Mouse (Mus musculus): ENCODE measurements around the gene 9530077C05Rik. TPM values are rescaled to one million over a fixed set of nuclear protein-coding genes. Genes with fewer than 3 reads are reported as not detected.

Gene 9530077C05Rik
- total and polyA plus RNA-seq, 2 experiments from 2014 or later = 13.8 to 16.8 TPM

DNA sequence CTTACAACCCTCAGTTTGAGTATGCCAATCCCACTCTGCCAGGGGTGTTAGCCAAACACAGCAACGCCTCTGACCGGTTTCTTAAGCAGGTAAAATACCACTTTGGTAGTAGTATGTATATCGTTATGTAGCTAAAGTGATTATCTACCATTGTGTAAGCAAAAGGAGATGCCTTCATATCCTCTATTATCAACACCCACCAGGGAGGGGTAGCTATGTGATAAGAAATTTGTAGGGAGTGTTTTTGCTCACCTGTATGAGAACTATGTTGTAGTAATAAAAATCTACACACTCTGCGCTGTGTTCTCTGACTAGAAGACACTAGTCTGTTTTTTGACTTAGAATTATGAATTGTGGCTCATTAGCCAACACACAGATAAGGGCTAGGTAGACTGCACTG lies 13.4 kb downstream of the 9530077C05Rik start:
- Histone ChIP-seq H3K27me3 (ENCODE audit: insufficient read depth, low read length) (no peaks in the 10 kb centered on the region), H3K9me3 (ENCODE audit: low read length) (no peaks in the 10 kb centered on the region), H3K4me1 (ENCODE audit: insufficient read depth, low read length) (0 out of 2 replicates have a peak, but pooled peaks cover 9% of the 10 kb centered on the region), H3K4me2 (ENCODE audit: low read depth, low read length) (no peak overlapping the region), H3K9ac (replicated peaks; ENCODE audit: low read length) (no peak overlapping the region), H3K36me3 (ENCODE audit: insufficient read depth, low read length) (0 out of 2 replicates have a peak, but pooled peaks cover 7% of the 10 kb centered on the region), H3K4me3 (ENCODE audit: low read length) (no peak overlapping the region), H3K27ac (no peak overlapping the region)
- DNase-seq (ENCODE audit: low spot score) (no peak), ATAC-seq (no peak)
- no peak for TF ChIP-seq CTCF (IDR thresholded peaks at IDR 0.05; ENCODE audit: low read depth)
- 97% methylated on average over 4 of the region's 4 CpGs for WGBS

DNA sequence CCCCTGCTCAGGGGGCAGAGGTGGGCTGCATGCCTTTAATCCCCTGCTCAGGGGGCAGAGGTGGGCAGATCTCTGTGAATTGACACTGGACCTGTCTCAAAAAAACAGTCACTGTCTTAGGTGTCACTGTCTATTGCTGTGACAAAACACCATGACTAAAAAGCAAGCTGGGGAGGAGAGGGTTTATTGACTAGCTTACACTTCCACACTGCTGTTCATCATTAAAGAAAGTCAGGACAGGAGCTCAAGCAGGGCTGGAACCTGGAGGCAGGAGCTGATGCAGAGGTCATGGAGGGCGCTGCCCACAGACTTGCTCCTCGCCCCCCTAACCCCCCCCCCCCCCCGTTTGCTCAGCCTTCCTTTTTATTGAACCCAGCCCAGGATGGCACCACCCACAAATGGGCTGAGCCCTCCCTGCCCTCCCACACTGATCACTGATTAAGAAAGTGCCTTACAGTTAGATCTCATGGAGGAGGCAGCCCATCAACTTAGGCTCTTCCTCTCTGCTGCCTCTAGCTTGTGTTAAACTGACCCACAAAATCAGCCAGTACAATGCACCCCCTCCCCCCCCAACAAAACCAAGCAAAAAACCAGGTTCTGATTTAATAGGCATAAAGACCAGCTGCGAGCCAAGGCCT lies 16.8 kb downstream of the 9530077C05Rik start:
- no peak for DNase-seq (ENCODE audit: low spot score)
- no peak for ATAC-seq
- Histone ChIP-seq H3K27me3 (ENCODE audit: insufficient read depth, low read length) (no peaks in the 10 kb centered on the region), H3K9me3 (ENCODE audit: low read length) (no peaks in the 10 kb centered on the region), H3K36me3 (ENCODE audit: insufficient read depth, low read length) (0 out of 2 replicates have a peak, but pooled peaks cover 7% of the 10 kb centered on the region), H3K4me1 (ENCODE audit: insufficient read depth, low read length) (0 out of 2 replicates have a peak, but pooled peaks cover 7% of the 10 kb centered on the region), H3K4me2 (ENCODE audit: low read depth, low read length) (no peak overlapping the region), H3K27ac (no peak overlapping the region), H3K4me3 (ENCODE audit: low read length) (no peak overlapping the region), H3K9ac (replicated peaks; ENCODE audit: low read length) (no peak overlapping the region)
- 31% methylated on average over 4 of the region's 4 CpGs for WGBS
- no peak for TF ChIP-seq CTCF (IDR thresholded peaks at IDR 0.05; ENCODE audit: low read depth)

DNA sequence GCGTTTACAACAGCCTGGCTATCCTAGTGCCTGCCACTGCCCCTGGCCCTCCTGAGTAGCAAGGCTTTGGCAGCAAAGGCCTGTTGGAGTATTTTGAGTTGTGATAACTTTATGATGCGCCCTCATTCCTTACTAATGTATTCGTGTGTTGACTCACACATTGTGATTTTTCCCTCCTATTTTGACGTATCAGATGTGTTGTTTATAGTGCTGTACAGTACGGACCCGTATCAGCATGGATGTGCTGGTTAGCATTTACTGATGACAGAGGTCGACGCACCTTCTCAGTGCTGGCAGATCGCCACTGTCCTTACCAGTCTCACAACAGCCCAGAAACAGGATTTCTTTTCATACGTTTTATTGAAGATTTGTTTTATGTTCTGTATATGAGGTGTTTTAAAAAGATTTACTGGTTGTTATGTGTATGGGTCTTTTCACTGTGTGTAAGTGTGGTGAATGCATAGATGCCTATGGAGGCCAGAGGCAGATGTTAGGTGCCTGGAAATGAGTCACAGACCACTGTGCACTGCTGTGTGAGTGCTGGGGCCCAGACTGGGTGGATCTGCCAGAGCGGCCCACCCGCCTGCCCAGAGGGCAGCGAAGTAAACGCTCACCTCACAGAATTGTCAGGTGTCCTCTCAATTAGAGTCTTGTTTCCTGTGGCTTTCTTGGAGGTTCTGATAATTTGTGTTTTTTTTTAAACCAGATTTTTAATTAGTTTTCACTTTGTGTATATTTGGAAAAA lies 17.5 kb downstream of the 9530077C05Rik start:
- DNase-seq (ENCODE audit: low spot score) (no peak), ATAC-seq (0 out of 2 replicates have a peak, but pooled peaks have one; percentile 21)
- 0 out of 2 replicates have a peak, but pooled peaks cover 7% of the 10 kb centered on the region for H3K4me1 ChIP-seq (ENCODE audit: insufficient read depth, low read length)
- H3K9ac ChIP-seq (replicated peaks; ENCODE audit: low read length) = no peak overlapping the region
- WGBS = 78% methylated on average over 14 of the region's 14 CpGs
- no peaks in the 10 kb centered on the region for H3K9me3 ChIP-seq (ENCODE audit: low read length)
- no peak for TF ChIP-seq CTCF (IDR thresholded peaks at IDR 0.05; ENCODE audit: low read depth)
- H3K27me3 ChIP-seq (ENCODE audit: insufficient read depth, low read length) = no peaks in the 10 kb centered on the region
- 0 out of 2 replicates have a peak, but pooled peaks cover 7% of the 10 kb centered on the region for H3K36me3 ChIP-seq (ENCODE audit: insufficient read depth, low read length)
- no peak overlapping the region for H3K27ac ChIP-seq
- H3K4me3 ChIP-seq (ENCODE audit: low read length) = no peak overlapping the region
- H3K4me2 ChIP-seq (ENCODE audit: low read depth, low read length) = no peak overlapping the region

DNA sequence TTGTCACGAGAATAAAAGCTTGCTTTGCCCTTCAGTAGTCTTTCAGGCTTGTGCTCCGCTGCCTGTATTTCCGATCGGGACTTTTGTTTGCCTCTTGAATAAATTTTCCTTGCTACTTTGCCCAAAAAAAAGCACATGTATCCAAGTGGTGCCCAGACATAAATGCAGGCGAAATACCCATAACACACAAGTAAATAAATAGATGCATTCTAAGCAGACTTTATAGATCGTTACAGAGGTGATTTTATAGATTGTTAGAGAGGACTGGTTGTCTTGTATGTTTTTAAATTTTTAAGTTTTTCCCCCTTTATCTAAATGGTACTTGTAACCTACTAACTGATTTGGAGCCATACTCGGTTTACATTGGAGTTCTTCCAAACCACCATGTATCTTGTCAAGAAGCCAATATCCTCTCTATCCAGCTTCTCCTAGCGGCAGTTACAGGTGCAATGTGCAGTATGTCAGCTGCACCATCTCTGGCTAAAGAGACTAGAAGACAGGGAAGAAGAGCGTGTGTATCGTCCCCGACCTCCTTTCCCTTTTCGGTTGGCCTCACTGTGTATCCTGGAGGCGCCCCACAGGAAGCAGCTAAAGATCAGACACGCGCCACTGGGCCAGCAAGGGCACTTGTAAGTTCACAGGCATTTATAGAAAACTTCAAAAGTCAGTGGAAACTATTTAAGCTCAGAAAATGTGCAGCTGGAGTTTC lies 18.4 kb downstream of the 9530077C05Rik start:
- WGBS = 39% methylated on average over 15 of the region's 15 CpGs
- H3K9ac ChIP-seq (replicated peaks; ENCODE audit: low read length) = no peak overlapping the region
- H3K4me3 ChIP-seq (ENCODE audit: low read length) = no peak overlapping the region
- H3K27me3 ChIP-seq (ENCODE audit: insufficient read depth, low read length) = no peaks in the 10 kb centered on the region
- H3K4me2 ChIP-seq (ENCODE audit: low read depth, low read length) = peak overlapping the region; percentile 36; the same call in 1 of the 2 replicates
- no peaks in the 10 kb centered on the region for H3K9me3 ChIP-seq (ENCODE audit: low read length)
- peak; percentile 54 for DNase-seq (ENCODE audit: low spot score)
- TF ChIP-seq CTCF (IDR thresholded peaks at IDR 0.05; ENCODE audit: low read depth) = peak; percentile 41; the same call in 1 of the 2 replicates
- H3K36me3 ChIP-seq (ENCODE audit: insufficient read depth, low read length) = 0 out of 2 replicates have a peak, but pooled peaks cover 1% of the 10 kb centered on the region
- no peak overlapping the region for H3K27ac ChIP-seq
- 0 out of 2 replicates have a peak, but pooled peaks cover 7% of the 10 kb centered on the region for H3K4me1 ChIP-seq (ENCODE audit: insufficient read depth, low read length)
- ATAC-seq = no peak

DNA sequence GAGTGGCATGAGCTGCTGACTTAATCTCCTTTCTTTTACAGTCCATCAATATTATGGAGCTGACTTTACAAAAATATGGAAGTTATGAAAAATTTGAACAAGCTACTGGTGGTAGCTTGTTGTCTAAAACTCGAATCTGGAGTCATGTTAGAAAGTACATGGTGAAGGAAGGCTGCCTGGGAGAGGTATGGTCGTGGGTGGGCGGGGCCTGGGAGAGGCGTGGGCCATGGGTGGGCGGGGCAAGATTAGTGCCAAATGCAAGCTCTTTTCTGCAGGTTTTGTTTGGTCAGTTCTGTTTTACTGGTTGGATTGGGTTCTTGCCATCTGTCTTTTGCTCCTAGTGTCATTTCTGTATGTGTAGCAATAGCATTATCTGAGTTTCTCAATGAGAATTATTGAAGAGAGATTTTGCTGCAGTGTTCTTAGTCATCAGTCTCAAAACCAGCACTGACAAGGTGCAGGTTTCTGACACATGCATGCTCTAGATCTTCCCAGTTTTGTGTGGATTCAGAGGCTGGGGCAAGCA lies 19.1 kb downstream of the 9530077C05Rik start:
- 55% methylated on average over 5 of the region's 5 CpGs for WGBS

DNA sequence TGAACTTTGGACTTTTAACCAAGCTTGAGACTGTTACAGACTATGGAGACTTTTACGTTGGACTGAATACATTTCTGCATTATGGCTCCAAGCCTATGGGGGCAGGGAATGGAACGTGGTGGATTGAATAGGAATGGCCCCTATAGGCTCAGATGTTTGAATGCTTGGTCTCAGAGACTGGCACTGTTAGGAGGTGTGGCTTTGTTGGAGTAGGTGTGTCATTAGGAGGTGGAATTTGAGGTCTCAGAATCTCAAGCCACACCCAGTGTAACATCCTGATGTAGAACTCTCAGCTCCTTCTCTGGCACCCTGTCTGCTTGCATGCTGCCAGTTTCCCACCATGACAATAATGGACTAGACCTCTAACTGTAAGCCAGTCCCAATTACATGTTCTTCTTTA lies 21.9 kb downstream of the 9530077C05Rik start:
- Histone ChIP-seq H3K9ac (replicated peaks; ENCODE audit: low read length) (no peak overlapping the region), H3K27ac (no peak overlapping the region), H3K4me2 (ENCODE audit: low read depth, low read length) (no peak overlapping the region), H3K4me1 (ENCODE audit: insufficient read depth, low read length) (0 out of 2 replicates have a peak, but pooled peaks cover 7% of the 10 kb centered on the region), H3K4me3 (ENCODE audit: low read length) (no peak overlapping the region), H3K27me3 (ENCODE audit: insufficient read depth, low read length) (no peaks in the 10 kb centered on the region), H3K9me3 (ENCODE audit: low read length) (no peaks in the 10 kb centered on the region), H3K36me3 (ENCODE audit: insufficient read depth, low read length) (0 out of 2 replicates have a peak, but pooled peaks cover 6% of the 10 kb centered on the region)
- ATAC-seq (no peak), DNase-seq (ENCODE audit: low spot score) (no peak)
- TF ChIP-seq CTCF (IDR thresholded peaks at IDR 0.05; ENCODE audit: low read depth) = no peak
- 73% methylated on average over 2 of the region's 2 CpGs for WGBS

More for the DNA sequence above, 19.1 kb downstream of the 9530077C05Rik start:
- Histone ChIP-seq H3K4me3 (ENCODE audit: low read length) (no peak overlapping the region), H3K27ac (no peak overlapping the region), H3K9me3 (ENCODE audit: low read length) (no peaks in the 10 kb centered on the region), H3K36me3 (ENCODE audit: insufficient read depth, low read length) (0 out of 2 replicates have a peak, but pooled peaks cover 3% of the 10 kb centered on the region), H3K4me1 (ENCODE audit: insufficient read depth, low read length) (0 out of 2 replicates have a peak, but pooled peaks cover 7% of the 10 kb centered on the region), H3K9ac (replicated peaks; ENCODE audit: low read length) (no peak overlapping the region), H3K27me3 (ENCODE audit: insufficient read depth, low read length) (no peaks in the 10 kb centered on the region), H3K4me2 (ENCODE audit: low read depth, low read length) (no peak overlapping the region)
- DNase-seq (ENCODE audit: low spot score) (no peak), ATAC-seq (no peak)
- no peak for TF ChIP-seq CTCF (IDR thresholded peaks at IDR 0.05; ENCODE audit: low read depth)

Data from hindbrain, postnatal 0 days (tissue).